Mouse (Mus musculus): ENCODE measurements around the gene Gnl1.
"Not testable (repeated sequence)": the region's sequence is repeated elsewhere in the genome, so short reads cannot be mapped to it uniquely, and the experiment has no call there.

Gene Gnl1

DNA sequence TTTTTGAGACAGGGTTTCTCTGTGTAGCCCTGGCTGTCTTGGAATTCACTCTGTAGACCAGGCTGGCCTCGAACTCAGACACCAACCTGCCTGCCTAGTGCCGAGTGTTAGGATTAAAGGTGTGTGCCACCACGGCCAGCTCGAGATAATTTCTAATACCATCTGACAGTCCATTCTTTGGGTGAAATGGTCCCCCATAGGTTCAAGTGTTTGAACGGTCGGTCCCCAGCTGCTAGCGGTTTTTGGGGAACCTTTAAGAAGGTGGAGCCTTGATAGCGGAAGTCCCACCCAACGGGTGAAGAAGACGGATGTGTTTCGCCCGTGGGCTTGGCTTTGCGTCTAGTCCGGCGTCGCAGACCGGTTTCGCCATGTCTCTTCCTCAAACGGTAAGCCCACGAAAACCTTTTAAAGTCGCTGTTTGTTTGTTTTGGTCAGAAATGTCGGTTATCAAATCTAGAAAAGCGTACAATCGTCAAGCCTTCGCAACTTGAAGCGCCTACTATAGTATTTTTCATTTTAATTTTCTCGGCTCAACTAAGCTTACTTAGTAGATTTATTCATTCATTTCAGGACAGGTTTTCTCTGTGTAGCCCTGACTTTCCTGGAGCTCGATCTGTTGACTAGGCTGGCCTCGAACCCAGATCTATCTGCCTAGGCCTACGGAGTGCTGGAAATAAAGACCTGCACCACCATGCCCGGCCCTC lies 14.7 kb downstream of the Gnl1 start:
- peak; percentile 90 for DNase-seq (ENCODE audit: low read depth, low spot score)

DNA sequence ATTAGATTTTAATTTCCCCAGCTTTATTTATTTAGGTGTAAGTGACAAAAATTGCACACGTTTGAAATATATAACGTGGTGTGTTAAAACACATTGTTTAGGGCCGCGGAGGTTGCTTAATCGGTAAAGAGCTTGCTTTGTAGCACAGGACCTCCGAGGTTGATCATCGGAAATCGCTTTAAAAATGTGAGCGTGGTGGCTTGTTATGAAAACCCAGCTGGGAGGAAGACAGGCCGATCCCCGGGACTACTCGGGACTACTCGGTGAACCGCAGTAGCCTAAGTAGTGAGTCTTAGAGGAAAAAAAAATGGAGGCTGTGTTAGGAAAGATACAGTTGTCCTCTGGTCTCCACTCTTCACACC lies 15.2 kb downstream of the Gnl1 start:
- no peak for DNase-seq (ENCODE audit: low read depth, low spot score)

DNA sequence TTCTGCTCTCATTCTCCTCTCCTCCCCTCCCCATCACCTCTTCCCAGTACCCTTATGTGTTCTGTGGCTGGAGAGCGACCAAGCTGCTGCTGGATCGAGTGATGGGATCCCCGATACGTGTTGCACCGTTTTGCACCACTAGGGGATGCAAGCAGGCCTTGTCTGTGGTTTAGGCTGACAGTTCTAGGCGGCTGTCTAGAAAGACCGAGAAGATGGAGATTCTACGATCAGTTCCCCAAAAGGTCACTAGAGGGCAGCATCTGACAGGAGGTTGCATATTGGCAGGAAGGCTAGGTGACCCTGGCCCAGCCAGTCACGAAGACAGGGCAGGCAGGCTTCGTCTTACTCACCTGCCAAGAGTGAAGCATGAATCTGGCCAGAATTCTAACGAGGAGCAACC lies 17.3 kb downstream of the Gnl1 start:
- DNase-seq (ENCODE audit: low read depth, low spot score), result peak; percentile 91

DNA sequence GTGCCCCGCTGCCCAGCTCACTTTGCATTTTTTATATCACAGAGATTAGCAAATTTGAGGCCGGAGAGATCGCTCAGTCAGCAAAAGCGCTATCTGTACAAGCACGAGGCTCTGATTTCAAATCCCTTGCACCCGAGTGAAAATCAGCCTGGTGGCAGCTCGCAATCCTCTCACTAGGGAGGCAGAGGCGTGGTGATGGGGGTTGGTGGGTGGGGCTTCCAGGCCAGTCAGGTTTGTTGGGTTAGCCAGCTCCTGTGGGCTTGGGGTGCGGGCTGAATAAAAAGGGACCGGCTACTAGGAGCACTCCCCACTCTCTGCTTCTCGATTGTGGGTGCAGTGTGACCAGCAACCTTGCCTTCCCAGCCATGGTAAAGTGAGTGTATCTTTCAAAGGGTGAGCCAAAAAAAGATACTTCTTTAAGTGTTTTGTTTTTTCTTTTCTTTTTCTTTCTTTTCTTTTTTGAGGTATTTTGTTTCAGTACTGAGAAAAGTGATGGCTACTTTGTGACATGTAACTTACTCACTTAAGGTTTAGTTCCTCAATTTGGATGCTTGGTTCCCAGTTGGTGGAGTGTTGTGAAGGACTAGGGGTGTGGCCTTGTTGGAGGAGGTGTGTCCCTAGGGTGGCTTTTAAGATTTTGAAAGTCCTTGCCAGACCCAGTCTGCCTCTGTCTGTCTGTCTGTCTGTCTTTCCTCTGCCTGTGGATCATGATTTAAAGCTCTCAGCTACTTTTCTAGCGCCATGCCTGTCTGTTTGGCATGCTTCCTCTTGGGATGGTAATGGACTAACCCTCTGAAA lies 18.3 kb downstream of the Gnl1 start:
- no peak for DNase-seq (ENCODE audit: low read depth, low spot score)

DNA sequence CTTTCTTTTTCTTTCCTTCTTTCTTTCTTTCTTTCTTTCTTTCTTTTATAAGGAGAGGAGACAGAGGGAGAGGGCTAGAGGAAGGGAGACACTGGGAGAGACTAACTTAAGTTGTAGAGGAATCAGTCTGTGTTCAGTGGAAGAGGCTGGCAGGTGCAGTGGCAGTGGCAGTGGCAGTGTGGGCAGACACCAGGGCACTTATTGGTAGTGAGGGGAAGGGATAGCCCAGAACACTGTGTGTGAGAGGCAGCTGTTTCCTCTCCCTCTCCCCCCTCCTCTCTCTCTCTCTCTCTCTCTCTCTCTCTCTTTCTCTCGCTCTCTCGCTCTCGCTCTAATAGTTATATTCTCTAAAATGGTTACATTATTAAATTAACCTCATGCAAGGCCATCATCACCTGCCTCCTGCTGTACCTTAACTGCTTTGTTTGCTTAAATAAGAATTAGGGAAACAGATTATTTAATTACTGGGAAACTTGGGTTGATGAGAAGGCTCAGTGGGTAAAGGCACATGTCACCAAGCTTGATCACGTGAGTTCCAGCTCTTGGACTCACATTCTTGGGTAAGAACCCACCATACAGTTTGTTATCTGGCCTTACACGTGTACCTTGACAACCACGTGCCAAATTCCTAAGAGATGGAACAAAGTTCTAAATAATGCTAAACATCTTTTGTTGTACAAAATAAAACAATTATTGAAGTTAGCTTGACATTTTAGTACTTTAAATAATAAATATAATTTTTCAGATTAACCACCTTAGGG lies 19.1 kb downstream of the Gnl1 start:
- DNase-seq (ENCODE audit: low read depth, low spot score), result no peak

DNA sequence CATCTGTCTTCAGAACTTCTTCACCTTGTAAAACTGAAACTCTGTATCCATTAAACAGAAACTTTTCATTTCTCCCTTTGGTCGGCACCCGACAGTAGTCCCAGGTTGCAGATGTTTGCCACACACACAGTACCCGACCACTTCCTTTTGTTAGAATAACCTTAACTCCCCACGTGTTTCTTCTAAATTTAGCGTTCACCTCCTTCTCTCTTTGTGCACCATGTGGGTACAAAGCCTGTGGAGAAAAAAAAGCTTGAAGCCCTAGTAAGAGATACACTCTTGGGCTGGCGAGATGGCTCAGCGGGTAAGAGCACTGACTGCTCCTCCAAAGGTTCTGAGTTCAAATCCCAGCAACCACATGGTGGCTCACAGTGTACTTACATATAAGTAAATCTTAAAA lies 19.7 kb downstream of the Gnl1 start:
- no peak for DNase-seq (ENCODE audit: low read depth, low spot score)

DNA sequence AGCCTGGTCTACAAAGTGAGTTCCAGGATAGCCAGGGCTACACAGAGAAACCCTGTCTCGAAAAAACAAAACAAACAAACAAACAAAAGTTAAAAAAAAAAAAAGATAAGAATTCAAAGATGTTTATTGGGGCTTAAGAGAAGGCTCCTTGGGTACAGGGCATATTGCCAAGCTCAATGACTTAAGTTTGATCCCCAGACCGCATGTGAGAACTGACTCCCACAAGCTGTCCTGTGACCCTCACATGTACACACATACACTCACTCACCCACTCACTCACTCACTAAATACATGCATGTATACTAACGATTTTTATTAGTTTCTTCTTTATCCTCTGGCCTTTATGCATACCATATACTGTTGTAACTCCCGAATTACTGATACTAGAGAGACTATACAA lies 20.7 kb downstream of the Gnl1 start:
- no peak for DNase-seq (ENCODE audit: low read depth, low spot score)

DNA sequence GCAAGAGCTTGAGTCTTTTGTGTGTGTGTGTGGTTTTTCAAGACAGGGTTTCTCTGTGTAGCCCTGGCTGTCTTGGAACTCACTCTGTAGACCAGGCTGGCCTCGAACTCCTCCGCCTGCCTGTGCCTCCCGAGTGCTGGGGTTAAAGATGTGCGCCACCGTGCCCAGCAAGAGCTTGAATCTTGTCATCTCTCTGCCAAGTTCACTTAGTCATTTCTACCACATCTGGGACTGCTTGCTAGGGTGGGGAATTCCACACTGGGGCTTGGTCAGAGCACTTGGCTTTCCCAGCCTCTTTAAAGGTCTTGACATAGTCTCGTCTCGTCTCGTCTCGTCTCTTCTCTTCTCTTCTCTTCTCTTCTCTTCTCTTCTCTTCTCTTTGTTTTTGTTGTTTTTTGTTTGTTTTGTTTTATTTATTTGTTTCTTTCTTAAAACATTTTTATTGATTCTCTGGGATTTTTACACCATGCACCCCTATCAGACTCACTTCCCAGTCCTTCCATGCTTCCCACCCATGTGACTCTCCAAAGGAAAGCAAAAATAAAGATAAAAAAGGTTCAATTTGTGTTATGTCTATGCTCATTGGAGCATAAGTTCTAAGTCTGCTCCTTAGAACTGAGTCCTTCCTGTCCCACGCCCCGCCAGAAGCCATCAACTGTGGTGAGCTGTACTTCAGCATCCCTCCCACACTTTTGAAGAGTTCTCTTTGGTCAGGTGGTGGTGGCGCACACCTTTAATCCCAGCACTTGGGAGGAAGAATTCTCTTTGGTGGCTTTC lies 21.7 kb downstream of the Gnl1 start:
- DNase-seq (ENCODE audit: low read depth, low spot score), result no peak

DNA sequence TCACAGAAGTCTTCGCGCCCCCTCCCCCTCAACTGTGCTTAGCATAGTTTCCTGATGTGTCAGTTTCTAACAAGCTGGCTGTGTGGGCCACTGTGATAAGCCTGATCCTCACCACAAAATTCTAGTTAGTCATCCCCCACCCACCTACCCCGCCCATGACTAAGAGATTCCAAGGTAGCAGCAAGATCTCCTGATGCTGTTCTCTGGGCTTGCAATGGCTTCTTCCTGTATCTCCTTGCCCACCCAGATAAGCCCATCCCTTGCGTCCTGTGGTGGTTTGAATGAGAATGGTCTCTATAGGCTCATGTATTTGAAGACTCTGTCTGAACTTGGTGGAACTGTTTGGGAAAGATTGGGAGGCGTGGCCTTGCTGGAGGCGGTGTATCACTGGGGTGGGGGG lies 22.3 kb downstream of the Gnl1 start:
- DNase-seq (ENCODE audit: low read depth, low spot score), result no peak

DNA sequence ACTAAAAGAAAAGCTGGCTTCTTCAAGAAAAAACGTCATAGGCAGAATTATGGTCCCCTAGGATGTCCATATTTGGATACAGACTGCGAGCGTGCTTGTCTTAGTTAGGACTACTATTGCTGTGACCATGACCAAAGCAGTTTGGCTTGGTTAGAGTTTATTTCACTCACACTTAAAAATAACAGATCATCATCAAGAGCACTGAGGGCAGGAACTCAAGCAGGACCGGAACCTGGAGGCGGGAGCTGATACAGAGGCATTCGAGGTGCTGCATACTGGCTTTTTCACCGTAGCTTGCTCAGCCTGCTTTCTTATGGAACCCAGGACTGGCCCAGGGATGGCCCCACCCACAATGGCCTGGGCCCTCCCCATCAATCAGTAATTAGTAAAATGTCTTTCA lies 23.7 kb downstream of the Gnl1 start:
- DNase-seq (ENCODE audit: low read depth, low spot score), result no peak

DNA sequence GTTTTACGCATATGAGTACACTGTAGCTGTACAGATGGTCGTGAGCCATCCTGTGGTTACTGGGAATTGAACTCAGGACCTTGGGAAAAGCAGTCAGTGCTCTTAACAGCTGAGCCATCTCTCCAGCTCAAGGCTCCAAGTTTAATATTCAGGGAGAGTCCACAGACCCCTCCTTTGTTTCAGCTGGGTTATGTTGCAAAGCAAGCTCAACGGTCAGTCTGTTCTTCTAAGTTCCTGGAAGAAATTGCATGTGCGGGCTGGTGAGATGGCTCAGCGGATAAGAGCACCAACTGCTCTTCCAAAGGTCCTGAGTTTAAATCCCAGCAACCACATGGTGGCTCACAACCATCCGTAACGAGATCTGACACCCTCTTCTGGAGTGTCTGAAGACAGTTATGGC lies 24.8 kb downstream of the Gnl1 start:
- not testable (repeated sequence) for DNase-seq (ENCODE audit: low read depth, low spot score)

DNA sequence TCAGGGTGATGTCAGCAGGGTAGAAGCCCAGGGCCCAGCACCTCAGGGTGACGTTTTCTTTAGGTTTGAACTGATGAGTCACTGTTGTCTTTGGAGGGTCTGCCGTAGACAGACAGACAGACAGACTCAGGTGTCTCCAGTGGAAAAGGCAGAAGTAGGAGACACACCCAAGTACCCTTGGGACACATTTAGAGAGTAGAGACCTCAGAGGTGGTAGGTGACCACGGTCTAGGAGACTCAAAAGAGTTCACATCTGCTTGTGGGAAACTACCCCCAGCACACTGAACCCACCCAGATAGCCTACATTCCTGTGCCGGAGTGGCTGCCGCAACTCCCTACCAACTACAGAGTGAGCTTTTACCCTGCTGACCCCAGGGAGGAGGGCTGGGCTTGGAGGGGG lies 35.3 kb downstream of the Gnl1 start:
- no peak for DNase-seq (ENCODE audit: low read depth, low spot score)

DNA sequence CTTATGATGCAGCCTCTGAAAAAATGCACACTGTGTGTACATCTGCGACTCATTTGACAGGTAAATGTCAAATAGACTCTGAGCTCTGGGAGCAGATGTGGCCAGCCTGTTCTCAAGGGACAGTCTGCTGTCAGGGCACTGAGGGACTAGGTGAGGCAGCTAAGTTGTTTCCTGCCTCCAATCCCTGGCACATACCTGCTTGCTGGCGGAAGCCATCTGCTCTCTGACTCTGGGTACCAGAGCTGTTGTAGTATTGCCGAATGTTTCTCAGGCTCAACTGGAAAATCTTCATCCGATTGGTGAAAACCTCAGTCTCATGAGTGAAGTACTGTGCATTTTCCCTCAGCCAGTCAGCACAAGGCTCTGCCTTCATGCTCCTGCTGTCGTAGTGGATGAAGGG lies 37.4 kb downstream of the Gnl1 start:
- DNase-seq (ENCODE audit: low read depth, low spot score), result no peak

DNA sequence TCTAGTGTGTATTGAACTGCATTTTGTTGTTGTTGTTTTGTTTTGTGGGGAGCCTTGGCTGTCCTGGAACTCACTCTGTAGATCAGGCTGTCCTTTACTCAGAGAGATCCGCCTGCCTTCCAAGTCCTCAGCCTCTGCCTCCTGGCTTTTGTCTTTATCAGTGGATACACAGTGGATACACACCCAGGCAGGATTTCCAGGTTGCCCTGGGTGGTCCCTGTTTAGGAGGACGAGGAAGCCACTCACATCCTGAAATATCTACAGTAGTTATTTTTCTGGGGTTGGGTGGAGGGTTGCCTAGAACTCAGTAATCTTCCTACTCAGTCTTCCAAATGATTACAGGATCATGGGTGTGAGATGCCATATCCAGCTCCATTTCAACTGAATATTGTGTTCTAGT lies 39.3 kb downstream of the Gnl1 start:
- DNase-seq (ENCODE audit: low read depth, low spot score), result no peak

DNA sequence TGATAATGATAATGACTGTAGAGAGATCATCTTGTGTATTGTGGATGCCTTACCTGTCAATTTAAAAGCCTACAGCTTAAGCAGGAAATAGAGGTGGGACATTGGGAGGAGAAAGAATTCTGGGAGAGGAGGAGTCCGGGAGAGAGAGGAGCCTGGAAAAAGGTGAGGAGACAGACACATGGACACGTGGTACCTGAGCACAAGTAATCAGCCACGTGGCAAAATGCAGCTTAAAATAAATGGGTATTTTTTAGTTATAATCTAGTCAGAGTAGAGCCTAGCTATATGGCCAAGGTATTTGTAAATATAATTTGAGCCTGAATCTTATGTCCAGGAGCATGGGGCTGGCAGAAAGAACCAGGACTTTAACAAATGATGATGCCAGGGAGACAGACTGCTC lies 39.9 kb downstream of the Gnl1 start:
- no peak for DNase-seq (ENCODE audit: low read depth, low spot score)

DNA sequence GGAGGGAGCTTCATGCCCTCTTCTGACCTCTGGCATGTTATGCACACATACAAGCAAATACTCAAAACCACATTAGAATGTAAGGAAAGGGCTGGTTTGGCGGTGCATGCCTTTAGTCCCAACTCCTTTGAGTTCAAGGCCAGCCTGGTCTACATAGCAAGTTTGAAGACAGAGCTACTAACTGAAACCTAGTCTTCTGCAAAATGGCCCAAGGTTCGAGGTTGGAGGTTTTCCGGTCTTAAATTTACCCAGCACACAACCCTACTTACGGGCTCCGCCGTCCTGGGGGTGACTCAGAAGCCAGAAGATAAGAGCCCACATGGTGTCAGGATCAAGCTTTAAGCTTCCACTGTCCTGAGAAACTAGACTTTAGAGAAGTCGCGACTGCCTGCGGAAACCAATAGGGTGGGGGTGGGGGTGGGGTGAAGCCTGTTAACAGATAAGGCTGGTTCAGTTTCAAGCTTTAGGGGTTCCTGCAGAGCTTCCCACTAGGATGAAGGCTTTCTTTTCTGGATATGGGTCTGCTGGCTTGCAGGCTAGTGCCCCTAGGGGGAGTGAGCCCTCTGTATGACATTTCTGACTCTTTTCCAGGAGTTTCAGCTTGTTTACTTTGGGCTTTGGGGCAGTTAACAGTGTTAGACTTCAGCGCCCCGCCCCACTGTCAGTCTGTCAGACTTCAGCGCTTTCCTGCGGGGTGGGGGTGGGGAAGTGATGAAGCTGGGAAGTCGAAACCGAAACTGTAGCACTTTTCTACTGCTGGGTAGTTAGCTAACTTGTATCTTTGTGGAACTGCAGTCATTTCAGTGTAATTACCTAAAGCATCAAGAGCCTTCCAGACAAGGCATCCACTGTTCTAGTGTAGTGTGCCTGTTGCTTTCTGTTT lies 40.8 kb downstream of the Gnl1 start, which contains the start of gene H2-T24:
Gene H2-T24, minus strand, starts transcription at position 370 of the 883 bp plus-strand sequence.
- DNase-seq (ENCODE audit: low read depth, low spot score), result no peak

DNA sequence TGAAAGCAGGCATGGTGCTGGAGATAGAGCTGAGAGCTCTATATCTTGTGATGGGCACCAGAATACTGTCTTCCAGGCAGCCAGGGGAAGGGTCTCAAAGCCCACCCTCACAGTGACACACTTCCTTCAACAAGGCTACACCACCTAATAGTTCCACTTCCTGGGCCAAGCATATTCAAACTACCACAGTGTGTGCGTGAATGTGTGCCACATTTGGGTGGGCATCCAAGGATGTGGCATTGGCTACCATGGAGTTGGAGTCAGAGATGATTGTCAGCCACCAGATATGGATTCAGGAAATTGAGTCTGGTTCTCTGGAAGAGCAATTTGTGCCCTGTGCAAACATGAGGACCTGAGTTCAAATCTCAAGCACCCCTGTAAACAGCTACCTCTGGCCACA lies 41.7 kb downstream of the Gnl1 start:
- no peak for DNase-seq (ENCODE audit: low read depth, low spot score)

DNA sequence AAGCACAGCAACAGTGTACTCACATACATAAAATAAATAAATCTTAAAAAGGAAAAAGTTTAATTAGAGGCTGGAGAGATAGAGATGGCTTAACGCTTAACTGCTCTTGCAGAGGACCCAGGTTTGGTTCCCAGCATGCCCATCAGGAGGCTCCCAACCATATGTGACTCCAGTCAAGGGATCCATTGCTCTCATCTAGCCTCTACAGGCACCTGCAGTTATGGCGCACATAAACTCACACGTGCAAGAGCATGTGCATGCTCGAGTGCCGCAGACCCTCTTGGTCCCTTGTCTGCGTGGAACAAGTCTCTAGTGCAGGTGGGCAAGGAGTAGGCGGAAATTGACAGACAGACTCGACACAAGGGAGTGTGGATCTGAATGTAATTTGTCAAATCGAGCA lies 42.4 kb downstream of the Gnl1 start:
- DNase-seq (ENCODE audit: low read depth, low spot score), result no peak

DNA sequence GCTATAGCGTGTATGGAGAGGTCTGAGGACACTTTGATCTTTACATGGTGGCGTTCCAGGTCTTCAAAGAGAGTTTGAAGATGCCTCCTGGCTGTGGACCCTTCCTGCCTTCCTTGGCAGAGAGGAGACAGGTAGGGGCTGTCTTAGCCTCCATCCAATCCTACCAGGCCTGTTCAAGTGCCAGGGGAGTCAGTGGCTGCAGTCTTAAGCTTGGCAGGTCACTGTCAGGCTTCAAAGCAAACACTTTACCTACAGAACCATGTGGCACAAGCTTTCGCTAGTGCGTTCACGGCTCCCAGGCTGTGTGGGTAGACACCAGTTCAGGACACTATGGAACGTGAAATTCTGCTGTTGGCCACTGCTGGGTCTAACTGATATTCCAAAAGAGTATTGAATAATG lies 43.3 kb downstream of the Gnl1 start:
- DNase-seq (ENCODE audit: low read depth, low spot score), result no peak

DNA sequence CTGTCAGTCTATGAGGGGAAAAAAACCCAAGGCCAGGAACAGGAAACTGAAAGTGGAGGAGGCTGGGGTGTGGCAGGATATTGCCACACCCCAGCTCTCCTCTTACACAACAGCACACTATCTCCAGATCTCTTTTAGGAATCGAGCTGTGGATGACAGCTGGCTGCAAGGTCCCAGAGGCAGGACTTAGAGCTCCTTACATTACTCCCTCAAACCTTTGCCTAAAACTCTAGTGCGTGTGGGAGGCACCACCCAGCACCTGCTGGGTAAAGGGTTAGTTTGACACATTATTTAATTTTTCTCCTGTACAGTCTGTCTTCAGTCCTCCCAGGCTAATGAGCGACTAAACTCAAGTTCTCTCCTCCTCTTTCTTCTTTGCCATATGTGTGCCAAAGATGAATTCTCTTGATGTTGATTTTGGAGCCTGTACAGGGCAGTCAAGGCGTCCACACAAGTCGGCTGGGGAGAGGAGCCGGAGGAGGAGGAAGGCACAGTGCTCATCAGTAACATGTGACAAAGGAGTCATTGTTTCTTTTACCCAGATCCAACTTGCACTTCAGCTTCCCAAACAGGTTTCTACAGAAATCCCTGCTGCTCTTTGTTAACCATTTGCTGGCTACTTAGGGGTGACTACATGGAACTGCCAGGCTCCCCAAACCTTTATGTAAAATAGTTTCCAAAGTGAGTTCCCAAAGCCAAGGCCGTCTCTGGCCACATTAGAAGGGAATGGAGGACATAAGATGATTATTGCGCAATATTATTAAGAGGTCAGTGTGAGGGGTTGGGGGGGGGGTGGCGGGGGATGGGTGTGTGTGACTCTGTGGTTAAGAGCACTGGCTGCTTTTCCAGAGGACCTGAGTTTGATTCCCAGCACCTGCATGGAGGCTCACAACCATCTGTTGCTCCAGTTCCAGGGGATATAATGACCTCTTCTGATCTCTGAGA lies 44.3 kb downstream of the Gnl1 start:
- no peak for DNase-seq (ENCODE audit: low read depth, low spot score)

Data from telencephalon, adult 2 months (tissue).